ENCODE assay signal across 8 mouse cellular contexts in genomic region chr10:14055533-14055981, GRCm38 (mm10).
DNase-seq lines count a peak whose midpoint lies in the region; ATAC-seq lines count a peak whose summit lies in the region.
"Had no signal": no experiment of that assay in that cellular context is flagged by ENCODE, and none has a peak within 500 bp of the region (broad histone marks: within the 10 kb centered on the region; RNA-seq: fewer than 3 reads in every experiment).

No protein-coding gene starts in this region.

- no peak overlapping the region for H3K27ac ChIP-seq in neural tube, embryonic 11.5 days (ENCODE audit: low read depth, low read length)
- H3K27ac ChIP-seq in kidney, embryonic 15.5 days = peak overlapping the region; percentile 71
- H3K27ac ChIP-seq: embryonic facial prominence, embryonic 13.5 days had no signal

- DNase-seq in neural tube, embryonic 11.5 days (ENCODE audit: low spot score) = peak; percentile 51
- DNase-seq in neural tube, embryonic 10.5 days (ENCODE audit: extremely low spot score, low spot score) = no peak
- DNase-seq in cerebellum, adult 9-10 months = peak; percentile 88
- peak; percentile 71 for DNase-seq in heart, adult 18-20 months
- DNase-seq in retina, embryonic 14.5 days (ENCODE audit: low spot score) = peak; percentile 48
- no peak for DNase-seq in left cerebral cortex, postnatal 14 days (ENCODE audit: low spot score in 2 of 2)

- WGBS in neural tube, embryonic 11.5 days = 34% methylated on average over 9 of the region's 9 CpGs
- 8% methylated on average over 9 of the region's 9 CpGs for WGBS in kidney, embryonic 15.5 days

- no peaks in the 10 kb centered on the region for H3K27me3 ChIP-seq in neural tube, embryonic 11.5 days (ENCODE audit: control insufficient read depth, insufficient read depth, low read length)
- H3K27me3 ChIP-seq in kidney, embryonic 15.5 days = no peaks in the 10 kb centered on the region
- H3K27me3 ChIP-seq: embryonic facial prominence, embryonic 13.5 days had no signal

- H3K4me2 ChIP-seq in neural tube, embryonic 11.5 days (ENCODE audit: low read depth) = no peak overlapping the region
- no peak overlapping the region for H3K4me2 ChIP-seq in kidney, embryonic 15.5 days
- H3K4me2 ChIP-seq: embryonic facial prominence, embryonic 13.5 days had no signal

- no peak overlapping the region for H3K4me3 ChIP-seq in neural tube, embryonic 11.5 days (ENCODE audit: low read depth, low read length)
- no peak overlapping the region for H3K4me3 ChIP-seq in kidney, embryonic 15.5 days (replicated peaks)
- H3K4me3 ChIP-seq: embryonic facial prominence, embryonic 13.5 days had no signal

- H3K4me1 ChIP-seq in neural tube, embryonic 11.5 days (ENCODE audit: control insufficient read depth, insufficient read depth, low read length) = peaks cover 19% of the 10 kb centered on the region
- H3K4me1 ChIP-seq in kidney, embryonic 15.5 days = peaks cover 29% of the 10 kb centered on the region

- H3K36me3 ChIP-seq in neural tube, embryonic 11.5 days (ENCODE audit: control insufficient read depth, insufficient read depth, low read length) = no peaks in the 10 kb centered on the region
- no peaks in the 10 kb centered on the region for H3K36me3 ChIP-seq in kidney, embryonic 15.5 days
- H3K36me3 ChIP-seq: embryonic facial prominence, embryonic 13.5 days had no signal

- no peak overlapping the region for H3K9ac ChIP-seq in neural tube, embryonic 11.5 days (ENCODE audit: low read length)
- H3K9ac ChIP-seq in kidney, embryonic 15.5 days = no peak overlapping the region
- H3K9ac ChIP-seq: embryonic facial prominence, embryonic 13.5 days had no signal

- ATAC-seq in neural tube, embryonic 11.5 days (ENCODE audit: insufficient read depth, low FRiP score, low TSS enrichment) = 0 out of 2 replicates have a peak, but pooled peaks have one; percentile 29
- ATAC-seq in kidney, embryonic 15.5 days (replicated peaks; ENCODE audit: low FRiP score) = peak; percentile 86

- no peaks in the 10 kb centered on the region for H3K9me3 ChIP-seq in neural tube, embryonic 11.5 days (ENCODE audit: control insufficient read depth, low read length)
- no peaks in the 10 kb centered on the region for H3K9me3 ChIP-seq in kidney, embryonic 15.5 days (replicated peaks)
- H3K9me3 ChIP-seq: embryonic facial prominence, embryonic 13.5 days had no signal

- intact Hi-C loops in left cerebral cortex, postnatal 14 days (cut with DNase I) = no loop called here

Comparison
In these comparisons a context has a peak if more than half of its experiments do, and no peak if none do; other contexts are left out.
1. DNase-seq: peak in neural tube, embryonic 11.5 days (single experiment), cerebellum, adult 9-10 months (single experiment), heart, adult 18-20 months (2 of 2) and retina, embryonic 14.5 days (single experiment); none in neural tube, embryonic 10.5 days (single experiment) and left cerebral cortex, postnatal 14 days (0 of 2).